Mouse (Mus musculus) cerebellum, adult 2 months (tissue): ENCODE results near the gene Coq10b. TPM values are rescaled to one million over a fixed set of nuclear protein-coding genes. Genes with fewer than 3 reads are reported as not detected.

Experiments used
- DNase-seq, 2 experiments: peaks; one replicate each; pipeline ENCODE4 v3.0.0; 2021
- H3K27ac ChIP-seq: fragments of 200-500 bp; 2 replicates; pipeline ENCODE4 v1.5.1; 2012; ENCODE audit warnings: low read length, control low read depth, inconsistent platforms; ENCODE audit not compliant: insufficient read depth
- H3K27me3 ChIP-seq: fragments of 200-500 bp; 2 replicates; pipeline ENCODE4 v1.6.1; 2012; ENCODE audit warnings: inconsistent platforms, mild to moderate bottlenecking, low read length, moderate library complexity; ENCODE audit not compliant: control insufficient read depth, insufficient read depth
- H3K4me1 ChIP-seq: fragments of 200-500 bp; 2 replicates; pipeline ENCODE4 v1.6.1; 2011; ENCODE audit warnings: low read length; ENCODE audit not compliant: control insufficient read depth, insufficient read depth
- H3K4me3 ChIP-seq: fragments of 200-500 bp; replicated peaks from 2 replicates; pipeline ENCODE3; 2011; ENCODE audit warnings: mild to moderate bottlenecking, low read depth, low read length, control low read depth; ENCODE audit not compliant: insufficient read depth
- CTCF ChIP-seq: fragments of 200-500 bp; IDR thresholded peaks from 2 replicates; pipeline ENCODE4 v1.5.1; 2011; ENCODE audit warnings: low read depth, mild to moderate bottlenecking, control low read depth, low read length, moderate library complexity, borderline replicate concordance; ENCODE audit not compliant: insufficient read depth
- POLR2A ChIP-seq: fragments of 200-500 bp; IDR thresholded peaks from 2 replicates; pipeline ENCODE4 v1.6.1; 2011; ENCODE audit warnings: low read length, control low read depth, borderline replicate concordance; ENCODE audit not compliant: insufficient read depth
- WGBS: fragments of 180-500 bp; shearing (Covaris S2); methylation state at CpG from one replicate; pipeline ENCODE4 v1.1.7; 2018; 5-methylcytosine and 5-hydroxymethylcytosine counted together
- polyA plus RNA-seq: library from polyadenylated mRNA; depleted of rRNA; stranded (reverse); fragments of >200 nt; gene quantifications from 2 replicates; pipeline ENCODE4 v1.2.3, GENCODE M21; 2012

Gene Coq10b
- polyA plus RNA-seq, 1 experiment = 30.8 TPM

GRCm38 (mm10) chr1:55027966-55028365, 24.6 kb upstream of the Coq10b start:
- no peak for TF ChIP-seq POLR2A
- no peak for TF ChIP-seq CTCF
- DNase-seq = no peak
- Histone ChIP-seq H3K27me3 (no peaks in the 10 kb centered on the region), H3K4me3 (peak overlapping the region; percentile 68), H3K4me1 (no peaks in the 10 kb centered on the region), H3K27ac (no peak overlapping the region)
- WGBS = 96% methylated on average over 1 of the region's 1 CpGs

- H3K27ac ChIP-seq = no peak overlapping the region
- no peak overlapping the region for H3K4me3 ChIP-seq
- no peak for DNase-seq
- no peaks in the 10 kb centered on the region for H3K4me1 ChIP-seq
- WGBS = 90% methylated on average over 11 of the region's 11 CpGs
- no peaks in the 10 kb centered on the region for H3K27me3 ChIP-seq
- TF ChIP-seq CTCF = no peak
- no peak for TF ChIP-seq POLR2A
Observed at GRCm38 (mm10) chr1:55028512-55029249, 23.9 kb upstream of the Coq10b start.

GRCm38 (mm10) chr1:55029446-55029845, 23.1 kb upstream of the Coq10b start:
- no peak overlapping the region for H3K27ac ChIP-seq
- H3K4me3 ChIP-seq = no peak overlapping the region
- 65% methylated on average over 4 of the region's 4 CpGs for WGBS
- TF ChIP-seq POLR2A (no peak), CTCF (no peak)
- no peaks in the 10 kb centered on the region for H3K27me3 ChIP-seq
- H3K4me1 ChIP-seq = no peaks in the 10 kb centered on the region
- DNase-seq = no peak

- TF ChIP-seq POLR2A = no peak
- no peak for TF ChIP-seq CTCF
Observed at GRCm38 (mm10) chr1:55031026-55031779, 21.4 kb upstream of the Coq10b start.

GRCm38 (mm10) chr1:55039944-55040343, 12.6 kb upstream of the Coq10b start:
- TF ChIP-seq CTCF (no peak), POLR2A (no peak)
- WGBS = 86% methylated on average over 1 of the region's 1 CpGs
- Histone ChIP-seq H3K27me3 (no peaks in the 10 kb centered on the region), H3K4me1 (no peaks in the 10 kb centered on the region), H3K27ac (no peak overlapping the region), H3K4me3 (no peak overlapping the region)
- no peak for DNase-seq

More at GRCm38 (mm10) chr1:55031026-55031779, 21.4 kb upstream of the Coq10b start:
- no peak overlapping the region for H3K27ac ChIP-seq
- no peak overlapping the region for H3K4me3 ChIP-seq
- H3K4me1 ChIP-seq = no peaks in the 10 kb centered on the region
- DNase-seq = no peak
- no peaks in the 10 kb centered on the region for H3K27me3 ChIP-seq

- no peak overlapping the region for H3K27ac ChIP-seq
- H3K4me3 ChIP-seq = no peak overlapping the region
- WGBS = 82% methylated on average over 4 of the region's 4 CpGs
- no peaks in the 10 kb centered on the region for H3K4me1 ChIP-seq
- DNase-seq = no peak
- H3K27me3 ChIP-seq = no peaks in the 10 kb centered on the region
- TF ChIP-seq POLR2A (no peak), CTCF (no peak)
Observed at GRCm38 (mm10) chr1:55041691-55042090, 10.9 kb upstream of the Coq10b start.

- H3K27me3 ChIP-seq = no peaks in the 10 kb centered on the region
- no peaks in the 10 kb centered on the region for H3K4me1 ChIP-seq
- DNase-seq = no peak
- 58% methylated on average over 1 of the region's 1 CpGs for WGBS
- H3K4me3 ChIP-seq = no peak overlapping the region
- TF ChIP-seq CTCF = no peak
- no peak for TF ChIP-seq POLR2A
- no peak overlapping the region for H3K27ac ChIP-seq
Observed at GRCm38 (mm10) chr1:55042246-55042645, 10.3 kb upstream of the Coq10b start.

- TF ChIP-seq POLR2A (no peak), CTCF (no peak)
- DNase-seq = no peak
- Histone ChIP-seq H3K4me3 (no peak overlapping the region), H3K27me3 (no peaks in the 10 kb centered on the region), H3K4me1 (no peaks in the 10 kb centered on the region), H3K27ac (no peak overlapping the region)
- 76% methylated on average over 3 of the region's 3 CpGs for WGBS
Observed at GRCm38 (mm10) chr1:55043164-55043563, 9.4 kb upstream of the Coq10b start.
